Mouse (Mus musculus) lung, postnatal 10 days (tissue): ENCODE data around the gene Pofut2.
"Not testable (repeated sequence)": the region's sequence is repeated elsewhere in the genome, so short reads cannot be mapped to it uniquely, and the experiment has no call there.

ENCODE experiments used
- DNase-seq: peaks from one replicate; pipeline ENCODE4 v3.0.0; 2021

The Pofut2 gene

DNA sequence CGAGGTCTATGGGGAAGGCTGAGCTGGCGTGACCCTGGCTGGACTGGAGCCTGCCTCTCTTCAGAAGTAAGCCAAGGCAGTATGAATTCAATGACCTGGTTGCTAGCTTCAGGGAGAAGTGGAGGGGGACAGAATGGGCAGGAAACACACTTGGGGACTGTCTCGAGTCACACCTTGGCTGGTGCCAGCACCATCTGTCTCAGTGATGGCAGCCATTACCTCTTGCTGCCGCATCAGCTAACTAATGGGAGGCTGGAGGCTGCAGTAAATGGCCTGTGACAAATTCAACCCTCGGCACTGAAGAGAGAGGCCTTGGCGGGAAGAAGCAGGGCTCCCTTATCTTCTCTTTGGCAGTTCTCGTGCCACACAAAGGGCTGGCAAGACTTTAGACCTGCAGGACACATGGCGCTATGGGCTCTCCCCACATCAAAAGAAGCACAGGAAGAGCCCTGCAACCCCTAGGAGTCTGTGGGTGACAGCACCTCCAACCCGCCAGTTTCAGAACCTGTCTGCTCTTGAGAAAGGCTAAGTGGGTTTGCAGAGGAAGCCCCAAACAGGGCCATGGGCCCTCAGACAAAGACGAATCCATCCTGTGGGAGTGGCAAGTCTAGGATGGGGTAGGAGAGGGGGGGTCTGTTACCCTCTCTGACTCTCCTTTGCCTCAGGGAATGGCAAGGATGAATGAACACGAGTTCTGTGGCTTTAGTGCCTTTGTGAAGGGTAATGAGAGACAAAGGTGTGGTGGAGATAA is 14.1 kb downstream of the Pofut2 start:
- no peak for DNase-seq

DNA sequence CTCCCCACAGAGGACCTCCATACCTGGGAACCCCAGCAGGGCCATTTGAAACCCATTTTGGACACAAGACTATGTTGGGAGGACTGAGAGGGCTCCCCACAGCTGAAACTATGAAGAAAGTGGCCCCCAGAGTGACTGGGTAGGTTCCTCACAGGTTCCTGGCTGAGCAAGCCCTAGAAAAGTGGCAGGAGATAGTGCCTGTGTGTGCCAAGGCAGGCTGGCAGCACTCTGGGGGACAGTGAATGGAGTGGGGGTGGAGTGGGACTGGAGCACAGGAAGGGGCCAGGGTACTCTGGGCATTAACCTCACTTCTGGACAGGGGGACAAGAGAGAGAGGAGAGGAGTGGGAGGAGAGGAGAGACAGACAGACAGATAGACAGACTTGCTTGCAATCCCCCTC is 14.8 kb downstream of the Pofut2 start:
- no peak for DNase-seq

DNA sequence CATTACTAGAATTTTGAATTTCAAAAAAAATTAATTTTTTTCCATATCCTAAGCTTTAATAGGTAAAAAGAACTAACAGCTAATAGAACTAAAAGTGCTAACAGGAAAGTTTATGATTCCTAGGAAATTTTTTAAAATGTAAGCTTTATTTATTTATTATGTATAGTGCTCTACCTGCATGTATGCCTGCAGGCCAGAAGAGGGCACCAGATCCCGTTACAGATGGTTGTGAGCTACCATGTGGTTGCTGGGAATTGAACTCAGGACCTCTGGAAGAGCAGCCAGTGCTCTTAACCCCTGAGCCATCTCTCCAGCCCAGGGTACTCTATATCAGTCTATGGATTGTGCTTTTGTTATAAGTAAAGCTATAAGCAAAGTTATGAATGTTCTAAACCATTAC is 23.1 kb downstream of the Pofut2 start:
- not testable (repeated sequence) for DNase-seq

DNA sequence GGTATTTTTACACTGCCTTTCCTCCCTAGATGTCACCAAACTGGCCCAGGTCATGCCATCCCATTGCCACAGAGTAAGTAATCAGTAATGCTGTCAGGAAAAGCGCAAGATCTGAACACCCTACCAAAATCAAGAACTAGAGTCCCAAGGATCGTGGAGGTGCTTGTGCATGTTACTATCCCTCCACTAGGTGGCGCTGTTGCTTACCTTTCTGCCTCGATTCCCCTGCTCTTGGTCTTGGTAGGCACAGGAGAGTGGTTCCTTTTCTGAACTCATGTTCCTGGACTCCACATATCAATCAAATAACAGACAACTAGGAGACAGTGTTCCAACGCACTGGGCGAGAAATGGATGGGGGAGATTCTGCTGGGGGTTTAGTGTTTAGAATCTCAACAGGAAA is 23.8 kb downstream of the Pofut2 start:
- peak; percentile 82 for DNase-seq

DNA sequence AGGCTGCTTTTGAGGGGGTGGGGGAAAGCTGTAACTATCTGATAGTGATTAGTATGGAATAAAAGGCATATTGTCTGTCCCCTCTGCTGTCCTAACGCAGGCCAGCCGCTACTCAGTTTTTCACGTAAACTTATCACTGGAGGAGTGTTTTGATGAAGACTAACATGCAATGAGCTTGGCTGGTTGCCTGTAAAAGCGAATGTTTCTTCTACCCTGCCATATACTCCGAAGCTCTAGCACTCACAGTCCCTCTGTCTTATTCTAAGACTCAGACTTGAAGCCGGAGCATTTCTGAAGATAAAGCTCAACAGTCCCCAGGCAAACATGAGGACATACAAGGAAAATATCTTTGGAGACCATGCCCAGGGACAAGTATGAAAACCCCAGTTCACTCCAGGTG is 25.8 kb downstream of the Pofut2 start:
- DNase-seq, result no peak

DNA sequence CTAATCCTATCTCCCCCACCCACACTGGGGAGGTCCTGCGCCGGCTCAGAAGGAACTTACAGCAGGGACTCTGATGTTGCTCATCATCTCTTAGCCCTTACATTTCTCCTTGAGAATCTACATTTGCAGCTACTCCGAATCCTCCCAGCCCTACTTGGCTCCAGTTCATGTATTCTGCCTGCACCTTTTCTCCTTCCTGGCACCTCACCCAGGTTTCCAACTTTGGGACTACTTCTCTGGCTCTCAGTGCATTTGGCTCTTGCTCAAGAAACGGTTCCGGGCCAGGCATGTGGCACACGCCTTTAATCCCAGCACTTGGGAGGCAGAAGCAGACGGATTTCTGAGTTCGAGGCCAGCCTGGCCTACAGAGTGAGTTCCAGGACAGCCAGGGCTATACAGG is 28.6 kb downstream of the Pofut2 start:
- DNase-seq, result no peak

DNA sequence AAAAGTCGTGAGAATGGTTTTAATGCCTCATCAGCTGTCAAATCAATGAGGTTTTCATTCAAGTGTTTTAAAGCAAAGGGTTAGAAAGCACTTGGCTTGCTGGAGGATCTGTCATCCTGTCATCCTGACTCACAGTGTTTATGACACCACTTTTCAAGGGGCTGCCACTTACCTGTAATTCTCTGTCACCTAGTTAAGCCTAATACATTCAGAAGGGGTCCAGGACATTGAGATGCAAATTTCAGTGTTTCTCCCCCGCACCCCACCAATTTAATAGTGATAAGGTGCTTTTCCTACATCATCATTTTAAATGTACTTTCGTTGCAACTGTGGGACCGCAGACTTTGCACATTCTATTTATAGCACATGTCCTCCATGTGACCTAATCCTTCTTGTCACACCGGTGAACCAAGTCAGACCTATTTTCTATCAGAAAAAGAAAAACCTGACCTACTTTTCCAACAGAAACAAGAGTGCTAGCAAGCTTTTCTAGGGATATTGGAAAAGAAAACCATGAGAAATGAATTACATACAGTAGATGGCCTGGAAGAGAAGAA is 29.7 kb downstream of the Pofut2 start:
- no peak for DNase-seq

DNA sequence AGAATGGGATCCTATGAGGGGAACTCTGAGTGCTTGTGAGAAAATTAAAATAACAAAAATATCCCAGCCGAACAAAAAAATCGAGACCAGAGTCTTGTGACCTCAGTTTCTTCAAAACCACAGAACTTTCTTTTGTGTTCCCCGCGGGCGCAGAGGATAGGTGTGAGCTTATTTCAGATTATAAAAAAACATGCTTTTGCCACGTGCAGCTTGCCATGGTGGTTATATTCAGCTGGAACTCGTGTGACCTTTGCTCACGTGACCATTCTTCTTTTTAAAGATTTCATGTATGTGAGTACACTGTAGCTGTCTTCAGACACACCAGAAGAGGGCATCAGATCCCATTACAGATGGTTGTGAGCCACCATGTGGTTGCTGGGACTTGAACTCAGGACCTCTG is 30.5 kb downstream of the Pofut2 start:
- no peak for DNase-seq

DNA sequence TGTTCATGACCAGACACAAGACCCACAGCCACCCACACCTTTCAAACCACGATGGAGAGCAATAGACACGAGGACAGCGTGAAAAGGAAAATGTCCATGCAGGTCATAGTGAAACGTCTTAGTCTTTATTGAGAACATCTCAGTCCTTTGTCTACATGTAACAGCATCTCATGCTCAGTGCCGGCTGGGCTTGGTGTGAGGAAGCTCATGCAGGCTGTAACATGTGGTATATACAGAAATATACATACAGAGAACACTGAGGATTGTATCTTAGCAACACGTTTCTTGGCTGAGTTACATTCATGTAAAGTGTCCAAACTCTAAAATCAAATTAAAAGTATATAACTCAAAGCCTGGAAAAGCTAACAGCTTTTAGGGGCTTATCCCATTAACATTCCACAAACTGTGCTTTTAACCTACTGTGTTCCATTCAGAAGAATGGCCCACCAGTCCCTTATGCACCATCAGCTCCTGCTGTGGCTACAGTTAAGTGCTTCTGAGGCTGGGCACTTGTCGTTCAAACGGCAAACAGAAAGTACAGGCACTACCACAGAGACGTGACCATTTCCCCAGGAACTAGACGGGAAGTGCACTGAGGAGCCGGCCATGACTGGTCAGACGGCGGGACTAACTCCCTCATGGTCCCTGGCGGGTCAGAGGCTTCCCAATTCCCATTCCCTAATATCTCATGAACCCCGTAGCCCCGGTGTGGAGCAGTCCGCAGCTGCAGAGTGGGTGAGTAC is 31.8 kb downstream of the Pofut2 start:
- DNase-seq, result no peak

DNA sequence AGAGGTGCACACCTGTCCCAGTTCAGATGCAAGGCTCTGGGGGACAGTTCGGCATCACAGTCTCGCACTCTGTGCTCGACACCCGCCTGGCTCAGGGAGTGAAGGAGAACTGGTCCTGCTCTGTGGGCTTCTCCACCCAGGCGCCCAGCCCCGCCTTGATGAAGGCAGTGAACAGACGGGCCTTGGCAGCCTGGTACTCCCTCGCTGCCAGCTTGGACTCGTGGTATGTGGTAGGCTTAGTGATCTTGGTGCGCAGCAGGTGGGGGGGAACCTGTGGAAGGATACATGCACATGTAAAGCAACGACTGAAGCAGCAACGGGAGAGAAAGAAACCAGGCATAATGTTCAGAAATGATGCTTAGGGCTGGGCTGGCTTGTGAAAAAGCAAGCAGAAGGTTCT is 35.7 kb downstream of the Pofut2 start:
- DNase-seq, result no peak

DNA sequence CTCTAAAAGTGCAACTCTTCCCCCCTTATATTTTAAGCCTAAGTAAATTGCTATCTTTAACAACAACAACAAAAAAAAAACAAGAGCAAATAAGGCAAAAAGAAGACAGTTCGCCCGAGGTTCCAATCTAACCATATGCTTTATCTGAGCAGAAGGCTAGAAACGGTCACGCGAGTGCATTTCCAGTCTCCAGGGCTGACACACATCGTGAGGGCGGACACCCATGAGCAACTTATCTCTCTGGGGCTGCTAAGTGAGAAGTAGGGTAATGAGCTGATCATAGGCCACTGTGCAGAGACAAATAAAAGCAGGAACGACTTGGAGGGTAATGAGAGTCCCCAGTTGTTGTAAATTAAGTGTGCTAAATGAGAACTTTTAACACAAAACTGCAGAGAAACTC is 39.6 kb downstream of the Pofut2 start:
- DNase-seq, result no peak

DNA sequence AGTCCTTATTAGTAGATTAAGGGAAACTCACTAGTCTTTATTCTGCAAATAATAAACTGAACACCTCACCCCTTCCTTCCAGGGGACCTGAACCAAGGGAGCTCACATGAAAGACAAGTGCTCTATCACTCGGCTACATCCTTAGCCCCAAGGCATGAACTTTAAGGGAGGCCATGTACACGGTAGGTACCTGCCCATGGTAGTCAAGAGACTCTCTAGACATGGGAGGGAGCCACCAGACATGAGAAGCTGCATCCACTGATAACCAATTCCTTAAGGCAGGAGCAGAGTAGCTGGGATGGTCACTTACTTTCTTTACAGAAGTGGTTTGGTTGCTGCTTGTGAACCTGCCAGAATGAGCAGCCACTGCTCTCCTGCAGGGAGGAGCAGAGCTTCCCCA is 40.2 kb downstream of the Pofut2 start:
- no peak for DNase-seq

DNA sequence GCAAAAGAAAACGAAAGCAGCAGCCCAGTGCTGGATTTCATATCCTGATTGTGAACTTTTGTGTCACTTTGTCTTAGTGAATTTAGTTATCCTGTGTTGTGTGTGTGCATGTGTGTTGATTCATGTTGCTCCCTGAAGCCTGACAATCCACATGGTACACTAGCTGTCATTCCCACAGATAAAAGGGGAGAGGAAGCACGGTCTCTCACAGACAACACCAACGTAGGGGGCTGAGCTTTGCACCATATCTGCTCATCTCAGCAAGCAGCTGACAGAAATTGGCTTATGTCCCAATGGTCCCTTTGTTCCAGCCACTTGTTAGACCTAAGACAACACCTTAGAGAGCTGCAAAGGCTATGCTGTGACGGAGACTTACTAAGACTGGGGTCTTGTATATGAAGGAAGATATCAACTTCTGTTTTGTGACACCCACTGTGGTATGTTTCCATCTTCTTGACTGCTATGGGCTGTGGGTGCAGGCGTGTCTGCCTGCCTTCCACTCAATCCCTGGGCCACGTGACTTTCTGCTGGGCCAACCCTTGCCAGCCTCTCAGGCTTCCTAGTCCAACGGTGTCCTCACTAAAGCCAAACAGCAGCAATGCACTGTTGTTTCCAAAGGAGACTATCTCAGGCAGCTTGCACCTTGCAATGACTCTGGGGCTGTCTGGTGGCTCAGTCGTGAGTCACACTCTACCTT is 41.4 kb downstream of the Pofut2 start:
- no peak for DNase-seq

DNA sequence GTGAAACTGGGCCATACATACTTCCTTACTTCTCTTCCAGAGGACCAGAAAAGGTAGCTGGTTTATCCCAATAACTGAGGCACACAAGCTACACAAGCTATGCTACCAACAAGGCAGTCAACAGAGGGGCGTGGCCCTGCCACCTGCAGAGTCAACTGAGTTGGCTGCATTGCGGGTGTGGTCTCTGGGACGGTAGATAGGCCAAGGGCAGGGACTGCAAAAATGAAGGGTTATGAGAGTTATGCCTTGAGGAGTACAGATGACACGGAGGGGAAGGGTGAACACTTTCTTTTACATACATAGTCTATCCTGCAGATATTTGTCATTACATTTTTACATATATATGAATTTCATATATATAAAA is 41.9 kb downstream of the Pofut2 start:
- DNase-seq, result no peak

DNA sequence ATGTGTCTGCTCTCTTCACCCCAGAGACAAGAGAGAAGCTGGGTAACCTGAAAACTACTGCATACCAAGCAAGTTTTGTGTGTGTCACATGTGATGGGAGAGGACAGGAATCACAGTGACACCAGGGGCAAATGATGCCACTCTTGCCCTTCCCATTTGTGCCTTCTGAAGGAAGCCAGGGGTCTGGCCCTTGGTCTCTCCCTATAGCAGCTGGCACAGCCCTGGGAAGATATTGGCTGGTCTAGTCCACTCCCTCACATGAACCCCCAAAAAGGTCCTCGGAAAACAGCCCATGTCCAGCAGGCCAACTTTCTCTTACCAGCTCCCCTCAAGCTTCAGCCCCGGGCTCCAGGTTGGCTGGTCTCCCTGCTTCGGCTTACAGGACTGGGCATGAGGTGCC is 45.3 kb downstream of the Pofut2 start:
- no peak for DNase-seq

DNA sequence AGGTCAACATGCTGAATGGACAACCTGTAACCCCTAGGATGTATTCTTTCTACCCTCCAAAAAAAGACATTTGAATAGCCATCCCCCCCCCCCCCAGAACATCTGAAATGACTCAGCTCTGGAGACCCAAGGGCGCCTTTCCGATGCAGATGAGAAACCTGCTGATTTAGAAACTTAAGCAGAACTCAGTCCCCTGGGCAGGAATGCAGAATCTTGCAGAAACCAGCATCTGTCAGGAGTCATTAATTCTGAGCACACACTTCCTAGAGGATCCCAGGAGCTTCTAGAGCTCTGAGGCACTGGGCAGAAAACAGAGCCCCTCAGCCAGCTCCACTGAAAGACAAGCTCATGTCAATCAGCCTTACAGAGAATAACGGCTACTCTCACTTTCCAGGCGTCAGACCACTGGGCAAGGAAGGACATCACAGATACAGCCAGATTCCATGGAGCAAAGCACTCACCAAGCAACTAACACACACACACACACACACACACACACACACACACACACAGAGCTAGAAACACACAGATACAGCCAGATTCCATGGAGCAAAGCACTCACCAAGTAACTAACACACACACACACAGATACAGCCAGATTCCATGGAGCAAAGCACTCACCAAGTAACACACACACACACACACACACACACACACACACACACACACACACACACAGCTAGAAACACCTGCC is 46.0 kb downstream of the Pofut2 start:
- DNase-seq, result no peak

DNA sequence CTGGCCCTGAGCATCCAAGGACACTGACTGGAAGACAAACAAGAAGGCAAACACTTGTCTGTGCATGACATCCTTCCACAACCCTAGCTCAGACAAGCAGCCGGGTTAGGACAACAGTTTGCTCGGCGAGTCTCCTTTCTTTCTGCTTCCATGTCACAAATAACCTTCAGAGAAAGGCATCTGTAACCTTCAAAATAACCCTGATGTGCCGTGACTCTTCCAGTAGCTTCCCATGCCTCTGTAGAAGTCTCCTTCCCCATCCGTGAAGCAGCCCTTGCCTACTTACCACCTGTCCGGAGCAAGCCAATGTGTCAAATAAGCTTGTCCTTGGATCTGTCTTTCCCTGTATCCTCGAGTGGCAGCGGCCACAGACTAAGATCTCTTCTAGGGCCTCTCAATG is 46.7 kb downstream of the Pofut2 start:
- no peak for DNase-seq

DNA sequence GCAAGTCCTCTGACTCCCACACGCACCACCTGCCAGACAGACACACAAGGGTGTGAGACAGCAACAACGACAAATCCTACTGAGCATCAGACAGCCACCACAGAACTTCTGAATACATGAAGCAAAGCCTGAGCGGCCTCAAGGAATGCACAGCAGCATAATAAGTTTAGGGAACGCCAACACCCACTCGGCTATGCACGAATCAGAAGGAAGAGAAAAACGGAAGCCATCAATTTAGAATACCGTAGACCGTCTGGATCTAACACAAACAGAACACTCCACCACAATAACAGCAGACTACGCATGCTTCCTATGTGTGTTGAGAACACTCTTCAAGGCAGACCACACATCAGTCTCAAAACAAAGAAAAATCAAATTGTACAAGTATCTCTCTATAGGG is 50.0 kb downstream of the Pofut2 start:
- no peak for DNase-seq

DNA sequence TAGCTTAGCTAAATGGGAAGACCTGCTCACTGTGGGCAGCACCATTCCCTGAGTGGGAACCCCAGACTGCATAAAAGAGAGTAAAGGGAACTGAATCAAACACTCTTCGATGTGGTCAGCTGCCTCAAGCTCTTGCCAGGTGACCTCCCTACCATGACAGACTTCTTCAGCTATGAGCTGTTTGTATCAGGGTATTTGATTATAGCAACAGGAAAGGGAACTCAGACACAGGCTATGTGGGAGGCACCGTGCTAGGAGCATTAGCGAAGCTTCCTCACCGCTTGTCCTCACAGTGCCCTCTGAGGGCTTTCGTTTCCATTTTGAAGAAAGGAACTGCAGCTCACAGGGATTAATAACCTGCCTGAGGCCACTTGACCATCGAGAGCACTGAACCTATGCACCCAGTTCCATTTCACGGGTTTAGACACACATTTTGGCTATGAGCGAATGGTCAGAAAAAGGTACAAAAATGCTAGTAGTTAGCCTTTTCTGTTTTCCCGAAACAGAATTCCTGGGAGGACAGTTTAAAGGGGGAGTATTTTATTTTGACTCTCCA is 55.8 kb downstream of the Pofut2 start:
- DNase-seq, result peak; percentile 11

DNA sequence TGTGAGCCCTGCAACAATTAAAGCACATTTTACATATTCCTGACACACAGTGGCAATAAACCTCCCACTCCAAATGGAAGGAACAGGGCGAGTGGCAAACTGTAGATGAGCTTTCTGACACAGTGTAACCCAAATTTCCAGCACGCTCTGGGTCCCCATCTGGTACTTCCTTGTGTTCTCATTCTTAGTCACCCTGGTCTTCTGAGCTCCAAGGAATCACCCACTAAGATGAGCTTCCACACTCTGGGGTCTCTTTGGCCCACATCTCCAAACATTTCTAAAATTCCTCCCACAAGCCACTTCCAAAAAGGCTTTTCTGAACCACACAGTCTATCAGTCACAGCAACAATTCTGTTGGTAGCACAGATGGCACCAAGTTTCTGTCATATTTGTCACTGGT is 56.7 kb downstream of the Pofut2 start:
- no peak for DNase-seq
